Mouse (Mus musculus): ENCODE data around the gene Cntnap2.

Gene Cntnap2

GRCm38 (mm10) chr6:45059091-45059490, at the start of gene Cntnap2:
Gene Cntnap2, plus strand, starts transcription at chr6:45059357.
- DNase-seq (ENCODE audit: low spot score in 2 of 2): no peak

GRCm38 (mm10) chr6:45026011-45026682, 33.0 kb upstream of the Cntnap2 start:
- no peak for DNase-seq (ENCODE audit: low spot score in 2 of 2)

GRCm38 (mm10) chr6:45039454-45039853, 19.7 kb upstream of the Cntnap2 start:
- no peak for DNase-seq (ENCODE audit: low spot score in 2 of 2)

- DNase-seq (ENCODE audit: low spot score in 2 of 2): no peak
These were observed 657 bp downstream of the Cntnap2 start for GRCm38 (mm10) chr6:45059556-45060471.

GRCm38 (mm10) chr6:45062214-45062997, 3.2 kb downstream of the Cntnap2 start:
- DNase-seq (ENCODE audit: low spot score in 2 of 2): no peak

GRCm38 (mm10) chr6:45088304-45088703, 29.1 kb downstream of the Cntnap2 start:
- no peak for DNase-seq (ENCODE audit: low spot score in 2 of 2)

GRCm38 (mm10) chr6:45113613-45114012, 54.5 kb downstream of the Cntnap2 start:
- DNase-seq (ENCODE audit: low spot score in 2 of 2): no peak

GRCm38 (mm10) chr6:45144882-45145281, 85.7 kb downstream of the Cntnap2 start:
- no peak for DNase-seq (ENCODE audit: low spot score in 2 of 2)

GRCm38 (mm10) chr6:45205039-45205438, 145.9 kb downstream of the Cntnap2 start:
- DNase-seq (ENCODE audit: low spot score in 2 of 2): no peak

GRCm38 (mm10) chr6:45214330-45214729, 155.2 kb downstream of the Cntnap2 start:
- DNase-seq (ENCODE audit: low spot score in 2 of 2): no peak

- no peak for DNase-seq (ENCODE audit: low spot score in 2 of 2)
These were observed 169.8 kb downstream of the Cntnap2 start for GRCm38 (mm10) chr6:45229002-45229401.

GRCm38 (mm10) chr6:45232571-45232970, 173.4 kb downstream of the Cntnap2 start:
- DNase-seq (ENCODE audit: low spot score in 2 of 2): no peak

GRCm38 (mm10) chr6:45236531-45236930, 177.4 kb downstream of the Cntnap2 start:
- no peak for DNase-seq (ENCODE audit: low spot score in 2 of 2)

- no peak for DNase-seq (ENCODE audit: low spot score in 2 of 2)
These were observed 179.0 kb downstream of the Cntnap2 start for GRCm38 (mm10) chr6:45238117-45238516.

GRCm38 (mm10) chr6:45241218-45241617, 182.1 kb downstream of the Cntnap2 start:
- no peak for DNase-seq (ENCODE audit: low spot score in 2 of 2)

- no peak for DNase-seq (ENCODE audit: low spot score in 2 of 2)
These were observed 185.5 kb downstream of the Cntnap2 start for GRCm38 (mm10) chr6:45244680-45245079.

- DNase-seq (ENCODE audit: low spot score in 2 of 2): no peak
These were observed 198.9 kb downstream of the Cntnap2 start for GRCm38 (mm10) chr6:45258047-45258446.

- DNase-seq (ENCODE audit: low spot score in 2 of 2): no peak
These were observed 212.4 kb downstream of the Cntnap2 start for GRCm38 (mm10) chr6:45271537-45271936.

GRCm38 (mm10) chr6:45273259-45273775, 214.2 kb downstream of the Cntnap2 start:
- DNase-seq (ENCODE audit: low spot score in 2 of 2): no peak

GRCm38 (mm10) chr6:45290154-45290553, 231.0 kb downstream of the Cntnap2 start:
- no peak for DNase-seq (ENCODE audit: low spot score in 2 of 2)

- DNase-seq (ENCODE audit: low spot score in 2 of 2): no peak
These were observed 258.3 kb downstream of the Cntnap2 start for GRCm38 (mm10) chr6:45317455-45317854.

- DNase-seq (ENCODE audit: low spot score in 2 of 2): no peak
These were observed 264.3 kb downstream of the Cntnap2 start for GRCm38 (mm10) chr6:45323505-45323904.

Data from natural killer cell, adult 2 months (primary cell).